Mouse (Mus musculus) cerebellum, adult 11-12 months (tissue): Measurements from ENCODE around the gene Unc5cl.

Experiments
- DNase-seq: peaks from one replicate; pipeline ENCODE4 v3.0.0; 2022

Gene Unc5cl

GRCm38 (mm10) chr17:48454688-48455087 is at the start of gene Unc5cl:
Unc5cl (plus strand) TSS chr17:48454901.
- no peak for DNase-seq

- no peak for DNase-seq
These were observed 47.5 kb upstream of the Unc5cl start for GRCm38 (mm10) chr17:48407154-48407553.

GRCm38 (mm10) chr17:48407910-48408525 is 46.7 kb upstream of the Unc5cl start:
- no peak for DNase-seq

- DNase-seq = peak; percentile 84
These were observed 46.0 kb upstream of the Unc5cl start for GRCm38 (mm10) chr17:48408526-48409291.

GRCm38 (mm10) chr17:48409380-48410298 is 45.1 kb upstream of the Unc5cl start, which contains the start of the genes Nfya and Oard1:
Nfya (minus strand) TSS chr17:48409906.
Oard1 (plus strand) TSS chr17:48410014.
- peak; percentile 100 for DNase-seq

GRCm38 (mm10) chr17:48410299-48410785 is 44.4 kb upstream of the Unc5cl start:
- DNase-seq = no peak

- DNase-seq = no peak
These were observed 43.5 kb upstream of the Unc5cl start for GRCm38 (mm10) chr17:48411241-48411640.

GRCm38 (mm10) chr17:48416011-48416410 is 38.7 kb upstream of the Unc5cl start:
- peak; percentile 74 for DNase-seq

- DNase-seq = peak; percentile 47
These were observed 38.1 kb upstream of the Unc5cl start for GRCm38 (mm10) chr17:48416425-48417195.

- DNase-seq = no peak
These were observed 37.2 kb upstream of the Unc5cl start for GRCm38 (mm10) chr17:48417521-48417920.

GRCm38 (mm10) chr17:48418174-48418573 is 36.5 kb upstream of the Unc5cl start:
- DNase-seq = no peak

- no peak for DNase-seq
These were observed 35.9 kb upstream of the Unc5cl start for GRCm38 (mm10) chr17:48418781-48419180.

GRCm38 (mm10) chr17:48419571-48419970 is 35.1 kb upstream of the Unc5cl start:
- no peak for DNase-seq

GRCm38 (mm10) chr17:48424237-48424636 is 30.5 kb upstream of the Unc5cl start:
- DNase-seq = no peak

- no peak for DNase-seq
These were observed 28.7 kb upstream of the Unc5cl start for GRCm38 (mm10) chr17:48425823-48426612.

- DNase-seq = no peak
These were observed 27.5 kb upstream of the Unc5cl start for GRCm38 (mm10) chr17:48426991-48427750.

- no peak for DNase-seq
These were observed 26.7 kb upstream of the Unc5cl start for GRCm38 (mm10) chr17:48427852-48428530.

- no peak for DNase-seq
These were observed 24.3 kb upstream of the Unc5cl start for GRCm38 (mm10) chr17:48430394-48430793.

- DNase-seq = no peak
These were observed 23.6 kb upstream of the Unc5cl start for GRCm38 (mm10) chr17:48431054-48431453.
